Mouse (Mus musculus) bone marrow macrophage, adult 2 months (primary cell): ENCODE results near the gene Crim1. TPM values are rescaled to one million over a fixed set of nuclear protein-coding genes. Genes with fewer than 3 reads are reported as not detected.

Experiments used
- H3K27ac ChIP-seq: 2 replicates; pipeline ENCODE4 v1.5.1; 2012; ENCODE audit warnings: low read depth, low read length; ENCODE audit not compliant: insufficient read depth
- H3K4me1 ChIP-seq: 2 replicates; pipeline ENCODE4 v1.6.1; 2012; ENCODE audit warnings: low read length; ENCODE audit not compliant: control insufficient read depth, insufficient read depth
- H3K4me3 ChIP-seq: 2 replicates; pipeline ENCODE4 v1.5.1; 2012; ENCODE audit warnings: mild to moderate bottlenecking, low read length, moderate library complexity; ENCODE audit not compliant: insufficient read depth
- CTCF ChIP-seq: IDR thresholded peaks from 2 replicates; pipeline ENCODE4 v1.5.1; 2012; ENCODE audit warnings: low read depth, mild to moderate bottlenecking, low read length, moderate library complexity
- POLR2A ChIP-seq: IDR thresholded peaks from 2 replicates; pipeline ENCODE4 v1.6.1; 2012; ENCODE audit warnings: mild to moderate bottlenecking, low read depth, low read length, borderline replicate concordance
- polyA plus RNA-seq: library from polyadenylated mRNA; stranded (reverse); fragments of >200 nt; gene quantifications from 2 replicates; pipeline ENCODE4 v1.2.4, GENCODE M21; 2012; ENCODE audit not compliant: missing spikeins, insufficient read depth, insufficient read length

Crim1 gene
- polyA plus RNA-seq: 2.4 and 2.8 TPM in 2 replicates

DNA sequence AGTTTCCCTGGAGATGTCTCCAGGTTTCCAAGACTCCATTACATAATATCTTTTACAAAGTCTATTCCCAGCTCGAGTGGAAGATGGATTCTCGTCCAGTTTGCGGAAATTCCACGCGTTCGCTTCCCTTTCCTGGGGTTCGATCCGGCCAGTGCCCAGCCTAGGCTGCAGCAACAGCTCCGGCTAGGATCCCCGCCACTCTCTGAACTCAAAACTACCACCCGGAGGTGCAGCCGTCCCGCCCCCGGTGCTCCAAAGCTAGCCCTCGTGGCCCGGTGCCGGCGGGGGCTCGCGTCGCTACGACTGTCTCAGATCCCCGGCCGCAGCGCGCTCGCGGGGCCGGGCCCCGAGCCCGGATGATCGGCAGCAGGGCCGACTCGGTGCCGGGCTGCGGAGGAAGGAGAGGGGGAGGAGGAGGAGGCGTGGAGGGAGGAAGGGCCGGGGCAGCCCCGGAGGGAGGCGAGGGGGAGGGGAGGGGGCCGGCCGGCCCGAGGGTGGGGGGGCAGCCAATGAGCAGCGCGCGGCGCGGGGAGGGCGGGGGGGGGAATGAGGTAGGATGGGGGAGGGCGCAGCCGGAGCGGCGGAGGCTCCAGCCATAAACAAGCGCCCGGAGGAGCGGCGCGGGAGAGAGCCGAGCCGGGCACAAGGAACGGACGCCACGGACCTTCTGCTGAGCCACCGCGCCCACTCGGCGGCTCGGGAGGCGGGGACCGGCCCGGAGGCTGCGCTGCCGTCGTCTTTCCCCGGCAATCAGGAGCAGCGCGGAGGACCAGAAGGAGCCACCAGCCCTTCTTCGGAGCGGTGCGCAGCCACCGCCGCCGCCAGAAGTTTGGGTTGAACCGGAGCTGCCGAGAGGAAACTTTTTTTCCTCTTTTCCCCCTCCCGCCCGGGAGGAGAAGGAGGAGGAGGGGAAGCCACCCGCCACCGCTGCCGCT, at the start of gene Crim1:
Gene Crim1, plus strand, starts transcription at position 623 of the 935 bp plus-strand sequence.
- H3K4me1 ChIP-seq: no peaks in the 10 kb centered on the region
- peak within 1 kb of the TSS; percentile 73 for H3K4me3 ChIP-seq
- H3K27ac ChIP-seq: peak within 1 kb of the TSS; percentile 24; the same call in 1 of the 2 replicates
- peak; percentile 38; the same call in 1 of the 2 replicates for TF ChIP-seq POLR2A
- TF ChIP-seq CTCF: no peak

GRCm38 (mm10) chr17:78151479-78152282, 48.4 kb upstream of the Crim1 start:
- no peaks in the 10 kb centered on the region for H3K4me1 ChIP-seq

GRCm38 (mm10) chr17:78163278-78163677, 36.8 kb upstream of the Crim1 start:
- Histone ChIP-seq H3K4me1 (no peaks in the 10 kb centered on the region), H3K4me3 (no peak overlapping the region), H3K27ac (no peak overlapping the region)
- no peak for TF ChIP-seq CTCF
- TF ChIP-seq POLR2A: no peak

More at GRCm38 (mm10) chr17:78151479-78152282, 48.4 kb upstream of the Crim1 start:
- Histone ChIP-seq H3K4me3 (no peak overlapping the region), H3K27ac (no peak overlapping the region)
- TF ChIP-seq POLR2A: no peak
- TF ChIP-seq CTCF: no peak

GRCm38 (mm10) chr17:78163724-78164236, 36.3 kb upstream of the Crim1 start:
- Histone ChIP-seq H3K4me1 (no peaks in the 10 kb centered on the region), H3K4me3 (no peak overlapping the region), H3K27ac (no peak overlapping the region)
- TF ChIP-seq POLR2A (no peak), CTCF (no peak)

- Histone ChIP-seq H3K4me1 (no peaks in the 10 kb centered on the region), H3K4me3 (no peak overlapping the region), H3K27ac (no peak overlapping the region)
- TF ChIP-seq POLR2A (no peak), CTCF (no peak)
Measured at GRCm38 (mm10) chr17:78165855-78166254, 34.2 kb upstream of the Crim1 start.

DNA sequence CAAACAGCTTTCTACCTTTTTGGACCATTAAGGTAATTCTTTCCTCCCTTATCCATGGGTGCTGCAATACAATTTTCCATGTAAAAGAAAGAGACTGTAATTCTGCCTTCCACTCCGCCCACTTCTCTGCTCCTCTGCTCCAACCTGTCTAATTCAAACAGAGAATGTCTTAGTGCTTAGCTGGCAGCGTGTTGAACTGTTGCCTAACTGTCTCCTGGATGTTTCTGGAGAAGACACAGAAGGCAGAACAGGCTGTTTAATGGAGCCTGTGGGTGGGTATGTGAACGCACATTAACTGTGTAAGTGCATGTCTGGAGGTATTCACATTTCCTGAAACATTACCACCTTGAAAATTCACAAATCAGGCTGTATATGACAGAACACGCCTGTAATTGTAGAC, 33.5 kb upstream of the Crim1 start:
- Histone ChIP-seq H3K4me1 (no peaks in the 10 kb centered on the region), H3K27ac (no peak overlapping the region), H3K4me3 (no peak overlapping the region)
- no peak for TF ChIP-seq POLR2A
- TF ChIP-seq CTCF: no peak

- Histone ChIP-seq H3K4me3 (no peak overlapping the region), H3K27ac (no peak overlapping the region), H3K4me1 (no peaks in the 10 kb centered on the region)
- TF ChIP-seq CTCF (no peak), POLR2A (no peak)
Measured at GRCm38 (mm10) chr17:78172371-78172770, 27.7 kb upstream of the Crim1 start.

- TF ChIP-seq POLR2A (no peak), CTCF (no peak)
- Histone ChIP-seq H3K27ac (no peak overlapping the region), H3K4me3 (no peak overlapping the region), H3K4me1 (no peaks in the 10 kb centered on the region)
Measured at GRCm38 (mm10) chr17:78180766-78181165, 19.3 kb upstream of the Crim1 start.

DNA sequence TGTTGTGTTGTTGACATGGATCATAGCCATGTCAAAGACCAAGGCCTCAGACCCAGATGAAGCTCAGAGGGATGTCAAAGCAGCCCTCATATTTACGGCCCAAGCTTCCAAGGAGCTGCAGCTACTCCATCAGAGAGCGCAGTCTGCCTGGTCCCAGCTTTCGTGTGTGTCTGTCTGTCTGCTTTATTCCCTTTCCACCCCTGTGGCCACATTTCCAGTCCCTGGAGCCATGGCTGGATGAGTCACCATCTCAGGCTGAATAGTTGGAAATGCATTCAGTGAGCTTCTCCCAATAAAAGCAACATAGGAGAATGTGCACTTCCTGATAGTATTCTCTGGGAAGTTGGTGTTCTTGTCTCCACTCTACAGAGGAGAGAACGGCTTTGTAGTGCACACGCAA, 3.9 kb upstream of the Crim1 start:
- Histone ChIP-seq H3K27ac (no peak overlapping the region), H3K4me3 (no peak overlapping the region), H3K4me1 (no peaks in the 10 kb centered on the region)
- TF ChIP-seq POLR2A (no peak), CTCF (no peak)
